Mouse (Mus musculus) right cerebral cortex, adult 18-20 months (tissue): ENCODE results near the gene Hist1h3e.
"Not testable (repeated sequence)": the region's sequence is repeated elsewhere in the genome, so short reads cannot be mapped to it uniquely, and the experiment has no call there.

Experiments
- DNase-seq: peaks from one replicate; pipeline ENCODE4 v3.0.0; 2022; ENCODE audit warnings: mixed read lengths

The Hist1h3e gene

GRCm38 (mm10) chr13:23561883-23562659, at the start of gene Hist1h3e:
Gene Hist1h3e (minus strand): TSS chr13:23562369.
- DNase-seq: peak; percentile 93

- DNase-seq: no peak
These were observed 49.5 kb upstream of the Hist1h3e start for GRCm38 (mm10) chr13:23611638-23612037.

GRCm38 (mm10) chr13:23610393-23610792, 48.2 kb upstream of the Hist1h3e start:
- no peak for DNase-seq

GRCm38 (mm10) chr13:23609844-23610243, 47.7 kb upstream of the Hist1h3e start:
- no peak for DNase-seq

- no peak for DNase-seq
These were observed 47.0 kb upstream of the Hist1h3e start for GRCm38 (mm10) chr13:23609209-23609608.

GRCm38 (mm10) chr13:23605052-23605451, 42.9 kb upstream of the Hist1h3e start:
- DNase-seq: no peak

GRCm38 (mm10) chr13:23604452-23604851, 42.3 kb upstream of the Hist1h3e start:
- no peak for DNase-seq

GRCm38 (mm10) chr13:23603182-23603699, 41.1 kb upstream of the Hist1h3e start:
- DNase-seq: no peak

GRCm38 (mm10) chr13:23597957-23598356, 35.8 kb upstream of the Hist1h3e start:
- DNase-seq: peak; percentile 66

- DNase-seq: no peak
These were observed 33.6 kb upstream of the Hist1h3e start for GRCm38 (mm10) chr13:23595622-23596372.

GRCm38 (mm10) chr13:23595185-23595584, 33.0 kb upstream of the Hist1h3e start:
- no peak for DNase-seq

GRCm38 (mm10) chr13:23593051-23593770, 31.0 kb upstream of the Hist1h3e start:
- no peak for DNase-seq

GRCm38 (mm10) chr13:23592614-23593013, 30.4 kb upstream of the Hist1h3e start:
- no peak for DNase-seq

- not testable (repeated sequence) for DNase-seq
These were observed 29.7 kb upstream of the Hist1h3e start for GRCm38 (mm10) chr13:23591886-23592285.

GRCm38 (mm10) chr13:23591206-23591605, 29.0 kb upstream of the Hist1h3e start:
- no peak for DNase-seq

GRCm38 (mm10) chr13:23586940-23587225, 24.7 kb upstream of the Hist1h3e start:
- DNase-seq: no peak

- DNase-seq: no peak
These were observed 24.1 kb upstream of the Hist1h3e start for GRCm38 (mm10) chr13:23586099-23586939.

- peak; percentile 82 for DNase-seq
These were observed 23.4 kb upstream of the Hist1h3e start for GRCm38 (mm10) chr13:23585442-23586098.

- peak; percentile 73 for DNase-seq
These were observed 22.9 kb upstream of the Hist1h3e start for GRCm38 (mm10) chr13:23585029-23585441.

GRCm38 (mm10) chr13:23584331-23584730, 22.2 kb upstream of the Hist1h3e start:
- DNase-seq: no peak

- no peak for DNase-seq
These were observed 21.4 kb upstream of the Hist1h3e start for GRCm38 (mm10) chr13:23583387-23584068.
